Mouse (Mus musculus) kidney, postnatal 10 days (tissue): ENCODE data around the gene Ints5.
A peak's percentile ranks its signal among the peaks of the same experiment; 100 is the strongest.
"Not testable (repeated sequence)": the region's sequence is repeated elsewhere in the genome, so short reads cannot be mapped to it uniquely, and the experiment has no call there.

Experiments used
- DNase-seq: peaks from one replicate; pipeline ENCODE4 v3.0.0; 2021; ENCODE audit warnings: mixed read lengths

The Ints5 gene

DNA sequence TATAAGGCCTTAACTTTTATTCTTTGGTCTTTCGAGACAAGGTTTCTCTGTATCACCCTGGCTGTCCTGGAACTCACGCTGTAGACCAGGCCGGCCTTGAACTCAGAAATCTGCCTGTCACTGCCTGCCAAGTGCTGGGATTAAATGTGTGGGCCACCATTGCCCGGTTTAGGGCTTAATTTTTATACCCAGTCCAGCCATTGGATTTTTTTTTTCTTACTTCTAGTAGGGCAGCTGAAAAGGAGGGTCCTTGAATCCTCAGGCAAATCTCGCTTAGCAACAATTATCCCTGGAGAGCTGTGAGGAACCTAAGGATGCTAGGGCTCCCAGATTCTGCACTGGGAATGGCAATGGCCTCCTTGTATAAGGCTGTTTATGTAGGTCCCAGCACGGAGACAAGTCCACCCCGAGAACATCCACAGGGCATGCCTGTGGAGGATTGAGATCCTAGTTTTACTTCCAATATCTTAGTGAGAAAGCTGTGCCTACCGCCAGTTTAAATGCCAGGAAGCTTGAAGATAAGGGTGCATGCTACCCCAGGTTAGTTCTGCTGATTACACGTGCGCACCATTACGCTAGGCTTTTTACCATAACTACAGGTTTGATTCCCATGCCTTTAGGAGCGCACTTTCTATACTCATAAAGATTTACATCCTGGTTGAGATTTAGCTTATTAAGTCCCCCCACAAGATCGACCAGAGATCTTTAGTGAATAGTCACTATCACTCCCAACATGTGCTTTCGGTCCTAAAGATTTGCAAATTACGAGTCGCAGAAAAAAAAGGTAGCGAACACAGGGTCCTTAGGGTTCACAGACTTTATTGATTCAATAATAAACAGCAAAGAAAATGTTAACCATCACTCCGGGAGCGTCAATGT, 5.0 kb upstream of the Ints5 start:
- no peak for DNase-seq

DNA sequence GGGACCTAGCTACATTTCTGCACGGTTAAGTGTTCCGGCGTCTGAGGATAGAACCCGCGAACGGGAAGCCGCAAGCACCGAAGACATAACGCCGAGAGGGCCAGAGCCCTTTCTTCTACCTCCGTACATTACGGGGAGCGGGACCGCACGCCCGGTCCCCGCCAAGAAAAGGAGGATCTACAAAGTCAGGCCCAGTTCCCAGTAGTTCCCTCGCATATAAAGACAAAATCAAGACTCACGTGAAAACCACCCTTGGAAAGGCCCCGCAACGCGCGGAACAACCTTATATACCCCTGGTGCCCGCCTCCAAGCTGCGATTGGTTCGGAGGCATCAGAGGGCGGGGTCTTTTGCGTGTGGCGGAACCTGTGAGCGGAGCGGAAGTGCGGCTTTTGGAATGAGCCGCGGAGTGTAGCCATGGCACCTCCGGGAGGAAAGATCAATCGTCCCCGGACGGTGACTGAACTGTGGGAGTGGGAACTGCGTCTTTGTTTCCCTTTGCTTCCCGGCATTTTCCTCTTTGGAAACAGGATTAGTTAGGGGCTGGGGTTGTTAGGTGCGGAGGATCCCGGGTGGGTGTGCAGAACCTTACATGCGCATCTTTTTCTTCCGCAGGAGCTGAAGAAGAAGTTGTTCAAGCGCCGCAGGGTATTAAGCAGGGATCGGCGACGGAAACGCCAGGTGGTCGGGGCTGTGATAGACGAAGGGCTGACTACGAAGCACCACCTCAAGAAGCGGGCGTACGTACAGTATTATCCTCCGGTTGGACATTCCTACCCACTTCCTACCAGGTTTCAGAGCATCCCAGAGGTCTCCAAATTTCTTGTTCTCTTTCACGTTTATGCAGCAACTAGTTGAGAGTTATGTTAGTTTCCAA, 4.1 kb upstream of the Ints5 start, which contains the start of the genes 1810009A15Rik and Gm49416:
Gene 1810009A15Rik (plus strand): TSS at position 343 of the 875 bp plus-strand sequence.
Gene Gm49416 (plus strand): TSS at position 416 of the 875 bp plus-strand sequence.
- peak; percentile 97 for DNase-seq

DNA sequence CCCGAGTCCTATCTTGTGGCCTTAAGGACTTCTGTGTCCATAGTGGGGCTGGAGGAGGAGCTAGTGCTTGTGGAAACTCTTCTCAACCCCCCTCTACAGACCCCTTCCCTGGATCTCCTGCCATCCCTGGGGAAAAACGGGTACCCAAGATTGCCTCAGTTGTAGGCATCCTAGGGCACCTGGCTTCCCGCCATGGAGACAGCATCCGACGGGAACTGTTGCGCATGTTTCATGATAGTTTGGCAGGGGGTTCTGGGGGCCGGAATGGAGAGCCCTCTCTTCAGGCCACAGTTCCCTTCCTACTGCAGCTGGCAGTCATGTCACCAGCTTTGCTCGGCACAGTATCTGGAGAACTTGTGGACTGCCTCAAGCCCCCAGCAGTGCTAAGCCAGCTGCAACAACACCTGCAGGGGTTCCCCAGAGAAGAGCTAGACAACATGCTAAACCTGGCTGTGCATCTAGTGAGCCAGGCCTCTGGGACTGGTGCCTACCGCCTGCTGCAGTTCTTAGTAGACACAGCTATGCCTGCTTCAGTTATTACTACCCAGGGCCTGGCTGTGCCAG, 2.7 kb downstream of the Ints5 start:
- DNase-seq: no peak

DNA sequence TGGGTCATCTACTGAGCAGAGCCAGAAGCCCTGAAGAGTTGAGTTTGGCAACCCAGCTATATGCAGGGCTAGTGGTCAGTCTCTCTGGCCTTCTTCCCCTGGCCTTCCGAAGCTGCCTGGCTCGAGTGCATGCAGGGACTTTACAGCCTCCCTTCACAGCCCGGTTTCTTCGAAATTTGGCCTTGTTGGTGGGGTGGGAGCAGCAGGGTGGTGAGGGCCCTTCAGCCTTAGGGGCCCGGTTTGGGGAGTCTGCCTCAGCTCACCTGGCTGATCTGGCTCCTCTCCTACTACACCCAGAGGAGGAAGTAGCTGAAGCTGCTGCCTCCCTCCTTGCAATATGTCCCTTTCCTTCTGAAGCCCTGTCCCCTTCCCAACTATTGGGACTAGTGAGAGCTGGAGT, 3.4 kb downstream of the Ints5 start:
- not testable (repeated sequence) for DNase-seq

DNA sequence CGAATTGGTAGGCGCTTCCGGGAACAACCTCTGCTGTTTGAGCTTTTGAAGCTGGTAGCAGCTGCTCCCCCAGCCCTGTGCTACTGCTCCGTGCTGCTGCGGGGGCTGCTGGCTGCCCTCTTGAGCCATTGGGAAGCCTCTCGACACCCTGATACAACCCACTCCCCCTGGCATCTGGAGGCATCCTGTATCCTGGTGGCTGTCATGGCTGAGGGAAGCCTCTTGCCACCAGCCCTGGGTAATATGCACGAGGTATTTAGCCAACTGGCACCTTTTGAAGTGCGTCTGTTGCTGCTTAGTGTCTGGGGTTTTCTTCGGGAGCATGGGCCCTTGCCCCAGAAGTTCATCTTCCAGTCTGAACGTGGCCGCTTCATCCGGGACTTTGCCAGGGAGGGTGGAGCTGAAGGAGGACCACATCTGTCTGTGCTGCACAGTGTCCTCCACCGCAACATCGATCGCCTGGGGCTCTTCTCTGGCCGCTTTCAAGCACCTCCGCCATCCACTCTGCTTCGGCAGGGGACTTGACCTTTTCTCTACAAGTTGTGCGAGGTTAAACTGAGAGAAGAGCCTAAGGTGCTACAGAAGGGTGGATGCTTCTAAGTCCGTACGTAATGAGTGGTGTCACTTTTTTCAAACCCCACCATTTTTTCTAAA, 4.5 kb downstream of the Ints5 start:
- DNase-seq: peak; percentile 74

DNA sequence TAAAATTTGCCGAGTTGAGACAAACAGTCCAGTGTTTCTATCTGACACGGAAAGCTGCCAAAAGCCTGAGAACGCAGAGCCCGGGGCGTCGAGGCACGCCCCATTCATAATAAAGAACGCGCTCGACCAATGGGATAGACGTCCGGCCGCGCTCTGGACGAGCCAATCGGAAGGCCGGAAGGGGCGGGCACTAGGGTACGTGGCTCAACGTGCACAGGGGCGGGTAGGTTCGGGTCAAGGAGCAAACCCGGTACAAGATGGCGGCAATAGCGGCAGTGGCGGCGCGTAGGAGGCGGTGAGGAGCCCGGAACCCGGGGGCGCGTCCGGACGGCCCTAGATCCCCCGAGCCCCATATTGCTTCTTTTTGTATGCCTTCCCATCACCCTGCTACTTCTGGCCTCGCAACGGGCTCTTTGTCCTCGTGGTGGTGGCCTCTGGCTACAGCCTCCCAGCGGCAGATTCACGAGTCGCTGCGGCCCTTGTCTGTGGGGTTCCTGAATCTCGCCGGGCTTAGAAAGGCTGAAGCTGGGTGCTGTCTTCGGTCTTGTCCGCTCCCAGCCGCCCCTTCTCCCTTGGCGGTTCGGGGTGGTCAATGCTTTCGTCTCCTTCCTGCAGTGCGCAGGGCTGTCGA, 5.2 kb downstream of the Ints5 start, which contains the start of gene Ganab:
Gene Ganab (plus strand): TSS at position 207 of the 631 bp plus-strand sequence.
- DNase-seq: peak; percentile 98

DNA sequence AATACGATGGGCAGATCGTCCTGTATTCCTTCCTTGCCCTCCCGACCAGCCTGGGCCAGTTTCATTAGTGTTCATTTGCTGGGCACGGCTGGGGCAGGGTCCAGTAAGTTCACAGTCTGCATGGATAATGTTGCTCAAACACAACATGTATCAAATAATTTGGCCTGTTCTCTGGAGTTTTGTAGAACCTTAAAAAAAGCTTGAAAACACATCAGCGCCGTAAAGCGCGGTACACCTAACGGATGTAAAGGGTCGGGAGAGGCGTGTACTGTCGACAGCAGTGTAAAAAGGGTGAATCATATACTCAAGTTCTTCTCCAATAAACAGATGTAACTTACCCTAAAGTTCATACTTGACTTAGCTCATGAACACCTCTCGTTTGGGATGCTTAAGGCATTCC, 5.8 kb downstream of the Ints5 start:
- DNase-seq: no peak

DNA sequence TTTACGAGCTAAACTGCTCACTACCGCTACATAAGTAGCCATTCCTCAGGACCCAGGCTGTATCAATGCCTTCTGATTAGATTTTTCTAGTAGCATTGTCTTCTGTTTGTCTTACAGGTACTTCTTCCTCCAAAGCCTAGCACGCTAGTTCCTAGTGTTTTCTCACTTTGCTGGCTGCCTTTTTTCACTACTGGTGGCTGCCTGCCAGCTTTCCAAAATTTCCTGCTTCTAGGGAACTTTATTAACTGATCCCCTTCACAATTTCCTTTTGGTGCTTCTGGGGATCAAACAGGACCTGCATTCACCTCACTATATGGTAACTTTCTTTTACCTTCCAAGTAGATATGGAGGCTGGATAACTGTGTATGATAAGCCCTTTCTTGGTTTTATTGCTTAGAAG, 6.3 kb downstream of the Ints5 start:
- DNase-seq: peak; percentile 59

DNA sequence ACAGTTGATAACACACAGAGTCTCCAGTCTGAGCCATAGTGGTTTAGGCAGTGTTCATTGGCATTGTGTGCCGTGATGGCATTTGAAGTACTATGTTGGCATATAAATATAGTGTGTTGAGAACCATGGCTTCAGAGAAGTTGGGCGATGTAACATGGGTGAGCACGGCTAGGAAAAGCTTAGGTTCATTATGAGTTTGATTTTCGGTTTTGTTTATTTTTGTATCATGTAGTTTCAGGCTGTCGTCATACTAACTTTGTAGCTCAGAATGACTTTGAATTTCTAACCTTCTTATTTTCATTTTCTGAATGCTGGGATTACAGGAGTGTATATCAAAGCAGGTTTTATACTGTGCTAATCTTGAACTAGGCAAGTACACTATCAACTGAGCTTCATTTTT, 10.6 kb downstream of the Ints5 start:
- no peak for DNase-seq

DNA sequence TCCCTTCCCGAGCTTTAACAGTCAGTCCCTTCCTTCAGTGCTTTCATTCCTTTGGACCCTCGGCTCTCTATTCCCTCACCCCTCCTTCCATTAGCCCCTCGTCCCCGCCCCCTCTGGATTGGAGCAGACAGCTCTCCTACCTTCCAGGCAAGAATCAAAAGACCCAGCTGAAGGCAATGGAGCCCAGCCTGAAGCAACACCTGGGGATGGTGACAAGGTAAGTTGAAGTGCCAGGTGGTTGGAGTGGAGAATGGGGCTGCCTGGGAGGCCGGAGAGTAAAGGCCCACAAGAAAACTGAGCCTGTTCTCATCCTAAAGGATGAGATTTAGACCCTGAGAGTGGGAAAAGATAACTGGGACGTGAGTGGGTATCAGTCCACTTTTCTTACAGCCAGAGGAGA, 15.7 kb downstream of the Ints5 start:
- DNase-seq: no peak

DNA sequence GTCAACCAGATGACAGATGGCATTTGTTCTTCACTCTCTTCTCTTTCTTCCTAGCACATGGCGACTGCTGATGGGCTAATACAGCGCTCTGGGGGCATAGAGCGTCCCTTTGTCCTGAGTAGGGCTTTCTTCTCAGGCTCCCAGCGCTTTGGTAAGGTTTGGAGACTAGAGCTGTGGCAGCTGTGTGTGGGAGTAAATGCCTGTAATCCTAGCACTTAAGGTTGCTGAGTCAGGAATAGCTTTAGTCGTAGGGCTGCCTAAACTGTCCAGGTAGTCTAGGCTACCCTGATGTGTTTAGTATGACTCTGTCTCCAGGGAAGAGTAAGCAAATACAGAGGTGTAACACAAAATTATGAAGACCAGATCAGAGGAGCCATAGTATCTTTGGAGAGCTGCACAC, 19.0 kb downstream of the Ints5 start:
- no peak for DNase-seq

DNA sequence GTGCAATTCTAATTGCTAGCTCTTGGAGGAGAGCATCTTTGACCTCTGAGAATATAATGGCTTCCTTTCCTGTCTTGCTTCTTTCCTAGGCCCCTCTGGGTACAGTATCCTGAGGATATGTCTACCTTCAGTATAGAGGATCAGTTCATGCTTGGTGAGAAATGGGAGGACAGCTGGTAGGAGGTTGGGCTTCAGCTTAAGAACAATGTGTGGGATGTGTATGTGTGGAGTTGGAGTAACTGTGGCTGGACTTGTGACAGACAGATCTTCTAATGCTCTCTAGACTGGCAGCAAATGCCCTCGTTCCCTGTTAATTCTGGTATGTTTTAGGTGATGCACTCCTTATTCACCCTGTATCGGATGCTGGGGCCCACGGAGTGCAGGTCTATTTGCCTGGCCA, 21.4 kb downstream of the Ints5 start:
- DNase-seq: no peak

DNA sequence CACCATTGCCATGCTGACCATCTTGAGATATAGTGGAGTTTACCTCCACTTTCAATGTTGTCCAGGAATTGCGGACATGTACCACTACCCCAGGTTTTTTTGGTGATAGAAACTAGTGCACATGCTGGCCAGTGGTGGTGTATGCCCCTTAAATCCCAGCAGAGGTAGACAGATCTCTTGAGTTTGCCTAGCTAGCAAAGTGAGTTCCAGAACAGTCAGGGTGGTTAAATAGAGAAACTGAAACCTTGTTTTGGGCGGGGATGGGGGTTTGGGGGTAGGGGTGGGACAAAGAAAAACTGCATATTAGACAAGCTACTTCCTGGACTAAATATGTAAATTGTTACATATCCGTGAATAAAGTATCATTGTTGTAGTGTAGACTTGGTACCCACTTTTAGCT, 26.2 kb downstream of the Ints5 start:
- DNase-seq: no peak

DNA sequence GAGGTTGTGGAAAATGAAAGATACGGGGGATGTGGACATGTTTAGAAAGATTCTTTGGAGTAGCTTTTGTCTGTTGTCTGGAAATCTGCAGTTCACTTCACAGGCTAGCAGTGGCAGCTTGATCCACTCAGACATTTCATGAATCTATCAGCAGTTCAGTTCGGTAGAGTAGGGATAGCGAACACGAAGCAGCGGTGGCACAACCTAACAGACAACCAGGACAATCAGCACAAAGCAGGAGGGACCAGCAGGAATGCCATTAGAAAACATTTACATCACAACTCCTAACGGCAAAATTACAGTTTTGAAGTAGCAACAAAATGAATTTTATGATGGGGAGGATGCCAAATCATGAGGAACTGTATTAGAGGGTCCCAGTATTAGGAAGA, 26.9 kb downstream of the Ints5 start:
- no peak for DNase-seq

DNA sequence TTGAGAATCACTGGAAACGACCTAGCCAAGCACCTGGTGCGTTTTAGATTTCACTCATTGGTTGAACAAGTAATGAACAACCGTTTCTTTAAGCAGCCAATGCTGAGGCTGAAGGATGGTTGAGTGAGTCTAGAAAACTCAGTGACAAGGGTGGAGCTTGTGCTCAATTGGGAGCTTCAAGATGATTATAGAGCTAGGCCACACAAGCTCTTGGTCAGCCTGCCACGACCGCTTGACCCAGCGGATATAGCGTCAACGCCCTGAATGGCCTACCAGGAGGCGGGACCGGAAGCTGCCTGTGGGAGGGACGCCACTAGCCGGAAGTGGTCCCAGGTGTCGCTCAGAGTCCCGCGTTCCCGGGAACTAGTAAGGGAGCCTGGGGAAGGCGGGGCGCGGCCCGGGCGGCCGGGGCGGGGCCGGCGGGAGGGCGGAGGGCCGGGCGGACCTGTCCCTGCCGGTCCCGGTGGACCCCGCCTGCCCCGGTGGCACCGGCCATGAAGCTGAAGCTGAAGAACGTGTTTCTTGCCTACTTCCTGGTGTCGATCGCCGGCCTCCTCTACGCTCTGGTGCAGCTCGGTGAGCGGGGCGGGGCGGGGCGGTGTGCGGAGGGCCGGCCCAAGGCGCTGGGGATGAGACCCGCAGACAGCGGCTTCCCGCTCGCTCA, 27.4 kb downstream of the Ints5 start, which contains the start of gene B3gat3:
Gene B3gat3 (plus strand): TSS at position 302 of the 664 bp plus-strand sequence.
- peak; percentile 97 for DNase-seq

DNA sequence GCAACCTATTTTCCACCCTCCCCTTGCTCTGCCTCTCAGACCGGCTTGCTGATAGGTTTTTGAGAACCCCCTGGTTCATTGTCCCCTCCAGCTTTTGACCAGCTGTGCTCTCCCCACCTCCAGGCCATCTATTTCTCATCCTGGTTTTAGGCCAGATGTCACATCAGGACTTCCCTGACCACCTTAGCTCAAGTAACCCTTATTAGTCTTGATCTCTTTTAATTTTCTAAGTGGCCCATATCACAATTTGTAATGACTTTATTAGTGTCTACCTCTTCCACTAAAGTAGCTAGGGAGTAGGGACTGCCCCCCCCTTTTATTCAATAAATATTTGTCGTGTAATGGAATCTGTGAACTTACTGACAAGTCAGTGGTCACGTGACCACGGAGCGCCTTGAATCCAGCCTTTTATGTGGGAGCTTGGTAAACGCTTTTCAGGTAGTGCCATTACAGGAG, 28.1 kb downstream of the Ints5 start:
- DNase-seq: peak; percentile 58

DNA sequence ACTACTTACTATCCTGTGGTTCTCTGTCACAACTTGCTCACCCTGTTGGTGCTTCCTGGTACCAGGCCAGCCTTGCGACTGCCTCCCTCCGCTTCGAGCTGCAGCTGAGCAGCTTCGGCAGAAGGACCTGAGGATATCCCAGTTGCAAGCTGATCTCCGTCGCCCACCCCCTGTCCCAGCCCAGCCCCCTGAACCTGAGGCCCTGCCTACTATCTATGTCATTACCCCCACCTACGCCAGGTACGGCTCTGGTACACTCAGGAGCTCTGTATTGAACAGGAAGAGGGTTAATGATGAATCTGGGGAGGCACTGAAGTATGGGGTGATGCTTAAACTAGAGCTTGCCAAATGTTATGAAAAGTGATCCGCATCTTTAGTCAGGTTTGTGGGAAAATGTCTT, 28.9 kb downstream of the Ints5 start:
- no peak for DNase-seq

DNA sequence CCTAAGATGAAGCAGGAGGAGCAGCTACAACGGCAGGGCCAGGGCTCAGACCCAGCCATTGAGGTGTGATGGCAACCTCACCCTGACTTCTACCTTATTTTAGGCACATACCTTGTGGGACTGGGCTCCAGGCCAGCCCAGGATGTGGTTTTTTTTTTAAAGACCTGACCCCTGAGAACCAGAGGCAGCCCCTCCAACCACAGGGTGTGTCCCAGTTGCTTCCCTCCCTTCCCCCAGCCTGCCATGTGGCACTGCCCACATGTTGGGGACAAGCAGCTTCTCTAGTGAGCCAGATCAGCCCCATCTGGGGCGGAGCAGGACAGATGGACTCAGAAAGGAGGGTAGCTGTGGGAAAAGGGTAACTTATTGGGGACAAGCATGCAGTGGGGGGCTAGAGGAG, 34.0 kb downstream of the Ints5 start:
- DNase-seq: no peak

DNA sequence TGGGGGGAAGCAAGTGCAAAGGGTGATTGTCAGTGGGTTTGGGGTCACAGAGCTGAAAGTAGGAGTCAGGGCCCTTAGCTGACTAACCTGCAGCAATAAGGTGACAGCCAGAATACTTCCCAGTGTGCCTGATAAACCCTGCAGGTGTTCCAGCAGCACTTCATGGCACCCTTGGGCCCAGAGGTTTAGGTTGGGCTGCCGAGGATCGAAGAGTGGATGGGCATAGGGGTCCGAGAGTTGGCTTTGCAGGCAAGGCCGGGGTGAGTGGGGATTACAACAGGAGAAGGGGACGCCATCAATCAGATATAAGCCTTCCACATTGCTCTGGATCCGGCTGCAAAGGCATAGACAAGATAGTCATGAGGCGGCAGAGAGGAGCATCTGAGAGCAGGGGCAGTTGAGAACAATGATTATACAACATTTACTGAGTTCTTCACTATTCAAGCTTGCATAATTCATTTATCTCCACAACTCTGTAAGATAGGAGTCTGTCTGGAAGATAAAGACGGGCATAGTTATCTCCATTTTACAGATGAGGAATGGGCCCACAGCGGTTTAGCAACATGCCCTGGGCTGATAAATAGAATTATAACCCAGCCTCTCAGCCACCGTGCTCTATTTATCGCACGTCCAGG, 35.2 kb downstream of the Ints5 start:
- no peak for DNase-seq

DNA sequence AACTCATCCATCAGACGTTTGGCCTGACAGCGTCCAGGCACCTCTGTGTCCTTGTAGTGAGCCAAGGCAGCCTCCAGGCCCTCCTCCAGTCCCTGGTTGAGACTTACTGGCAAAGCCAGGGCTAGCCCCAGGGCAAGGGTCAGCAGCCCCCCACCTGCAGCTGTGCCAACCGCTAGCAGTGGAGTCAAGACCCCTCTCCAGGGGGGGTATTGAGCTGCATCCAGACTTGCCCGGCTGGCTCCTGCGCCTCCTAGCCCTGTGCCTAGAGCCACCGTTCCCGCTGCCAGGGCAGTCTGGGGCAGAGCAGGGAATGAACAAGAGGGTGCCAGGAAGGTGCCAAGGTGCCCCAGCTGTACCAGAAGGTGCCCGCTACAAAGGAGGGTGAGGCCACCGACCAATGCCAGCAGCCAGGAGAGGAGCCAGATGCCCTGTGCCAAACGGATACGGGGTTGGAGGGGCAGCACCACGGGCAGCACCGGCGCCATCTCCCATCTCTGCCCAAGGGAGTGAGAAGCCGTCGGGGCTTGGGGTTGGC, 36.0 kb downstream of the Ints5 start:
- no peak for DNase-seq
